Mouse (Mus musculus): ENCODE results near the gene Vmn1r66. TPM values are rescaled to one million over a fixed set of nuclear protein-coding genes. Genes with fewer than 3 reads are reported as not detected.
"Not testable (repeated sequence)": the region's sequence is repeated elsewhere in the genome, so short reads cannot be mapped to it uniquely, and the experiment has no call there.

Vmn1r66 gene
- polyA plus RNA-seq (2021), result not detected

DNA sequence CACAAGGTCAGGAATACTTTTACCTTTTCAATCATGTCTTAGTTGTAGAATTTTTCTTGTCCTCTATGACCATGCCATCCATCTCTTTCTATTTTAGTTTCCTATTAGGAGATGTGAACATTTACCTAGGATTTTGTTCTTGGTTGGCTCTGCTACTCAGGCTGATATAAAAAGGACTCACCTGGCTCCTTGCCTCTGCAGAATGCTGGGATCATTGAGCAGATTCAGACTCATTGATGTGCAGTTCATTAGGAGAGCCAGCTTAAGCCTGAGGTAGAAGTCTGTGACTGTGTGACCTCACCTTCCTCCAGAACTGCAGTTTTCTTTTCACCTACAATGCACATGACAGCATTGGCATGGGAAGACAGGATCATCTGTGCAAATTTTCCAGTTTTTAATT lies at the start of gene Vmn1r66:
Vmn1r66 (minus strand) TSS at position 101 of the 400 bp plus-strand sequence.
- CTCF ChIA-PET, result no interaction called here
- in situ Hi-C loops (cut with MboI; ENCODE audit: low pct_unique_long_range_greater_than_20kb), result no loop called here
- ATAC-seq (no peak), DNase-seq (ENCODE audit: low read depth, low spot score) (no peak)
- TF ChIP-seq CTCF (IDR thresholded peaks at IDR 0.05), result no peak
- no peaks in the 10 kb centered on the region for H3K27me3 ChIP-seq
- POLR2A ChIA-PET, result no interaction called here

DNA sequence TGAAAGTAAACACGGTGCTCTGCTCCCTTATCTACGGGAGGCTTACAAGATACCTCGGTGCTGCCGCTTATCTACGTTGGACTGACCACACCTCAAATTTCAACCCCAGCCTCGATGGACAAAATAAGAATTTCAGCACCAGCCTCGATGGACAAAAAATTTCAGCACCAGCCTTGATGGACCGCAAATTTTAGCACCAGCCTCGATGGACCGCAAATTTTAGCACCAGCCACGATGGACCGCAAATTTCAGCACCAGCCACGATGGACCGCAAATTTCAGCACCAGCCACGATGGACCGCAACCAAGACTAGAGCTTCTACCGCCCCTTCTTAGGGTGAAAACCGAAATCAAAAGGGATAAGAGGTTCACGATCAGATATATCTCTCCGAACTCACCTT lies 47.7 kb upstream of the Vmn1r66 start:
- DNase-seq (ENCODE audit: low read depth, low spot score); ATAC-seq; CTCF ChIA-PET; POLR2A ChIA-PET; in situ Hi-C loops (cut with MboI; ENCODE audit: low pct_unique_long_range_greater_than_20kb); H3K27me3 ChIP-seq: not testable (repeated sequence)

DNA sequence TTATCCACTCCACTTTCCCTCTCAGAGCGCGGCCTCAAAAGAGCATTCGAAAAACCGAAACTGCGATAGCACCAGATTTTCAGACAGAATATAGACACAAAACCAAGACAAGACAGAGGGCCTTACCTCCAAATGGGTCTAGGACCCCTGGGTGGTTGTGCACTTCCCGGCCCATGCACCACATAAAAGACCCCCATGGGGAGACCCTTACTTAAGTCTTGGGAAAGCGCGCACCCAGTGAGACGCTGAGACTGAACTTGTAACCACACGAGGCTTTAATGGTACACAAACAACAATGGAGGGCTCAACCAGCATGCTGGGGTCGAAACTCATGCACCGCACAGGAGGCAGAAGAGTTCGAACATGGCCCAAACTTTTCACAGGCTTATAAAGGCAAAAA lies 25.7 kb downstream of the Vmn1r66 start:
- POLR2A ChIA-PET, result no interaction called here
- no peak for DNase-seq (ENCODE audit: low read depth, low spot score)
- no peak for ATAC-seq
- H3K27me3 ChIP-seq, result no peaks in the 10 kb centered on the region
- in situ Hi-C loops (cut with MboI; ENCODE audit: low pct_unique_long_range_greater_than_20kb), result no loop called here
- CTCF ChIA-PET, result no interaction called here
- TF ChIP-seq CTCF (IDR thresholded peaks at IDR 0.05), result no peak

DNA sequence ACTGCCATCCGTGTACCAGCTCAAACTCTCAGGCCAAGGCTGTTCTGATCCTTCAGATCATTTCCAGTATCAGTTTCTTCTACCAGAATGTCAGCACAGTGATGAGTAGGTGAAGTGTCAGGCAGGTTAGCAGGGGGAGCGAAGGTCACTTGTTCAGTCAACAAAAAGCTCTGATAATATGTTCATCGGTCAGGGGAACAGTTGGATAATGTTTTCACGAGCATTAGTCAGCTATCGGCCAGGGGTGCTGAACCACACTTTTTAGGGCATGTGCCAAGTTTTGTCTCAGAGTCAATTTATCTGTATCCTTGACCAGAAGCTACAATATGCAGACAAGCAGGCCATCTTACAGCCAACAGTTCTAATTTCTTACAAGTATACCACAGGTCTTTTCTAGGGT lies 28.7 kb downstream of the Vmn1r66 start:
- in situ Hi-C loops (cut with MboI; ENCODE audit: low pct_unique_long_range_greater_than_20kb), result no loop called here
- POLR2A ChIA-PET, result no interaction called here
- no peak for TF ChIP-seq CTCF (IDR thresholded peaks at IDR 0.05)
- DNase-seq (ENCODE audit: low read depth, low spot score) (no peak), ATAC-seq (no peak)
- H3K27me3 ChIP-seq, result no peaks in the 10 kb centered on the region
- CTCF ChIA-PET, result no interaction called here

Other genes starting within 250 kb of the Vmn1r66 start
- gene Vmn2r50, start 224.7 kb downstream of the Vmn1r66 start, polyA plus RNA-seq (2021), result not detected
- not detected for gene Vmn2r51, start 172.3 kb downstream of the Vmn1r66 start, polyA plus RNA-seq (2021)
- gene Vmn2r52, start 101.4 kb downstream of the Vmn1r66 start, polyA plus RNA-seq (2021), result not detected
- gene Vmn1r67, start 165.3 kb upstream of the Vmn1r66 start, polyA plus RNA-seq (2021), result not detected
- gene Zik1, start 217.4 kb upstream of the Vmn1r66 start, polyA plus RNA-seq (2021), result 3.6 TPM